Mouse (Mus musculus): ENCODE data around the gene Gcg.

Gene Gcg

DNA sequence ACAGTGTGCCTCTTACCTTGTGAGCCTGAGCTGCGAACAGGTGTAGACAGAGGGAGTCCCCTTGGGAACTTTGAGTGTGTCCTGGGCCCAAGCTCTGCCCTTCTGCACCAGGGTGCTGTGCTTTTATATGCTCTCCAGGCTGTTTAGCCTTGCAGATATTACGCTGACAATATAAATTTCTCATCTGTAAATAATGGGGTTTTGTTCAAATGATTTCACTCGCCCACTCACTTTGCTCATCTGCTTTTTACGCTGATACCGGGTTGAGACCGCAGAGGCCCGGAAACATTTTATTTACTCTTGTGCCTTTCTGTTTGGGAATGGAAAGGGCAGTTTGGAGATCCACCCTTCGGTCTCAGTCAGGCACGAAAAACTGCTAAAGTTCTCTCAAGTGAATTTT lies at the start of gene Gcg:
Gene Gcg, minus strand, starts transcription at position 101 of the 400 bp plus-strand sequence.
- no peak for DNase-seq (ENCODE audit: low spot score in 2 of 2)

GRCm38 (mm10) chr2:62531065-62531464 lies 47.6 kb upstream of the Gcg start:
- no peak for DNase-seq (ENCODE audit: low spot score in 2 of 2)

DNA sequence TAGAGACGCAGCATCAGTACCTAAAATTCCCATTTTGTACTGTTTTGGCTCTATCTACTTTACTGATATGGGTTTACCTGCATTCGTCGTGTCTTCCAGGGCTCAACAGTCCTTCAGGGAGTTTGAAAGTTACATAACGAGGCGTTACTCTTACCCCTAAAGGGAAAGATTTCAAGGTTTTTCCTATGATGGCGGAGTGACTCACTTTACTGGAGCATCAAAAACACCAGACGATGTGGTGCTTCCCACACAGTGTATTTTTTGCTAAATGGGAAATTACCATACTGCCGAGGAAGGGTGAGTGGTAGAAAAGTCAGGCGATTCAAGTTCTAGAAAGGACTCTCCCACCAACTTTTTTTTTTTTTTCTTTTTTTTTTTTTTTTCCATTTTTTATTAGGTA lies 42.9 kb upstream of the Gcg start:
- DNase-seq (ENCODE audit: low spot score in 2 of 2): no peak

DNA sequence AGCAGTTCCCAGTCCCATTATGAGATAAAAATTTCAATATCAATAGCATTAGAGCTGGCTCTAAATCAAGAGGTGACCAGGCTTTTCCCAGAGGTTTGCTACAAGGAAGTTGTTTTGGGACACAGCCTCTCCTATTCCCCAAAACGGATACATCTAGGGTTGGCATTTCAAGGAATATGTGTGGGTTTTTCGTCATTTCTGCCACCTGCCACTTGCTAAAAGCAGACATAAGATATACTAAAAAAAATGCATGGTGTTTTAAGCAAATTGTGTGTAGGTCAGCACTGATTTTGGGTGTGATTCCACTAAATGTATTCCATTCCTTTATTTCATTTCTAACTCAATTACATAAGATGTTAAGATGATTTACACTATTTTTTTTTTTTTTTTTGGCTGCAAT lies 34.3 kb upstream of the Gcg start:
- no peak for DNase-seq (ENCODE audit: low spot score in 2 of 2)

DNA sequence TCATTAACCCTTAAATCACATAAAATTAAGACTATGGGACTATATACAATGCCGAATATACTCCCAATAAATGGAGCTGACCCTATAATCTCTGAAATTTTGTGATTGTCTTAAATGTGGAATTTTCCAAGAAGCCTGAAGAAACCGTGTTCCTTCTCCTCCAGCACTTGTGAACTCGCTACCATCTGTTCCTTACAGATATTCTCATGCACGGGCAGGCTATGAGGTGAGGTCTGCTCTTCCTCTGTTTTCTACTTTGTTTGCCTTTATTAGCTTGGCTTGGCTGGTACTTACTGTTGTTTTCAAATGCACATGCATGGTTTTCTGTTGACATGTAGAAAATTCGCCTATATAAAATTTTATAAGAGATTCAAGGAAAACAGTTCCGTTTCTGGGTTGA lies 31.0 kb upstream of the Gcg start:
- no peak for DNase-seq (ENCODE audit: low spot score in 2 of 2)

DNA sequence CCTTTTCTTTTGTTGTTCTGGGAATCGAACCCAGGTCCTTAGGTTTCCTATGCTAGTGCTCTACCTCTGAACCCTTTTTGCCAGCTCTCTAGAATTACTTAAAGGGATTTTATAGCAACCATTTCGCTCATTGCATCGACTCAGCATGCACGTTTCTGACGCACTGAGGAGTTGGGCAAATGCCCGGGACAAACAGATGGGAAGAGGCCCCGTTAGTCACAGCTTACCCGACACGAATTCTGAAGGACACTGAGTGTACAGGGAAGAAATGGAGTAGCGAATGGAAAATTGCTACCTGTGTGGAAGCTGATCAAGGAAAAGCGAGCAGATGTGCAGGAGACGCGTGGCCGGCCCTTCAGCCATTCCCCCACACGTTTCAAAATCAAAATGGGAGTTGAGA lies 30.0 kb upstream of the Gcg start:
- DNase-seq (ENCODE audit: low spot score in 2 of 2): no peak

DNA sequence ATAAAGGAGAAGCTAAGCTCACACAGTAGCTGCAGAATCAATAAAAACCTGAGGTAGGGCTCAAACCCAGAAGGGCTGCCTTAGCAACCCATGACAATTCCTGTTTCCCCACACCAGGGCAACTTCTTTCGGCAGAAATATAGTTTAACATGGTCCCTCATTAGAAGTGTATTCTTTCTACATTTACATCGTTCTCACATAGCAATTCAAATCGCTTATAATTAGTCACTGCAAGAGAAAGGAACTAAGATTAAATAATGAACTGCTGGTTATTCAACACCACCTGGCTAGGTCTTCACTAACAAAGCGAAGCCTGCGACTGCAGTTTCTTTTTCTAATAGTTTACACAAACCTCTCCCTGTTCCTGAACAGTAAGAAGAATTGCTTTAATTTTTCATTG lies 23.7 kb upstream of the Gcg start:
- DNase-seq (ENCODE audit: low spot score in 2 of 2): no peak

DNA sequence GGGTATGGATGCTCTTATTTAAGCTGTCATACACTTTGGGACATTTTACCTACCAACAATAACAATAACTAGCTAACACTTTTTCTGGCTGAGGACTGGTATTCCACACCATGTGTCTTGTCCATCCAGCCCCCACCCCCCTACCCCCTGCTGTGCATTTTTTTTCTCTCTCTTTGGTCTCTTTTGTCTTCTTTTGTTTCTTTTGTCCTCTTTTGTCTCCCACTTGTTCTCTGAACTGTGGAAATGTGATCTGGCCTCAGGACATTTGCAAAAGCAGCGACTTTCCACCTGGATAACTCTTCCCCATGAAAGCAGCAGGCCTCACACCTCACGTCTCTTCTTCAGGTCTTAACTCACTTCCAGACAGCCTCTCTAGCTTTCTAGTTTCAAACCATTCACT lies 23.0 kb upstream of the Gcg start:
- no peak for DNase-seq (ENCODE audit: low spot score in 2 of 2)

DNA sequence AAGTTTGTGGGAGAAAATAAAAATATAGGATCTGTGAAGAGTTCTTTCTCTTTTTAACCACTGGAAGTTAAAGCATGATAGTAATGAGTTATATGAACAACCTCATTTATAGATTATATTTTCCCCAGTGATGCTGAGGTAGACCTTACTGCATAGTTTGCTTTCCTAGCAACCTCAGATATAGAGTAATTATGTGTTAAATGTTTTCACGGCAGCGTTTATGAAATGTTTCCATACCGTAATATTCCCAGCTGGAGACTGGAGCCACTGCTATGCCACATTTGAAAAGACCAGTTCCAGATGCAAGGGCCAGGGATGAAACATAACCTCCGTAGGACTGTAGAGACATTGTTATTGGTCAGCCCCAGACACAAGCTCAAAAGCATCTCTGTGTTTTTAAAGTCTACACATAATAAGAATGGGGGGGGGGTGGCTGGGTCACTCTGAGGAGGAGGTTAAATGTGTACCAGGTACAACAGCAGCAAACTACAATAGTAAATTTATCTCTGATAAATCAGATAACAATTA lies 20.9 kb upstream of the Gcg start:
- DNase-seq (ENCODE audit: low spot score in 2 of 2): no peak

- no peak for DNase-seq (ENCODE audit: low spot score in 2 of 2)
Observed at GRCm38 (mm10) chr2:62503326-62503725, 19.9 kb upstream of the Gcg start.

- DNase-seq (ENCODE audit: low spot score in 2 of 2): no peak
Observed at GRCm38 (mm10) chr2:62502516-62502915, 19.1 kb upstream of the Gcg start.

DNA sequence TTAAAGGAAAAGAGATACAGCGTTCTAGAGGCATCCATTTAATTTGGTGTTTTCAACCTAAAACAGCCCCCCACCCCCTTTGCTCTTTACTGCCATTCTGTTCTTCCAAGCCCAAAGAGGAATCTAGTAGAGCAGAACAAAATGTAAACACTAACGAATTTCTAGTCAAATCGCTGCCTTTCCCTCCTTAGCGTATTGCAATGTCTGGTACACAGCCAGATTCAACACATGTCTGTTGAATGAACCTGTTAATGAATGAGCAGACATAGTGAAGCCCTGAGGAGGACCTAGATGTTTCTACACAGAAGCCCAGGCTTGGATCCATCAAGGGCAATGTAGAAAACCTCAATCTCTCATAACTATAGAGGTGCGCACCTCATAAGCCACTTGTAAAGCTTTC lies 15.4 kb upstream of the Gcg start:
- DNase-seq (ENCODE audit: low spot score in 2 of 2): no peak

DNA sequence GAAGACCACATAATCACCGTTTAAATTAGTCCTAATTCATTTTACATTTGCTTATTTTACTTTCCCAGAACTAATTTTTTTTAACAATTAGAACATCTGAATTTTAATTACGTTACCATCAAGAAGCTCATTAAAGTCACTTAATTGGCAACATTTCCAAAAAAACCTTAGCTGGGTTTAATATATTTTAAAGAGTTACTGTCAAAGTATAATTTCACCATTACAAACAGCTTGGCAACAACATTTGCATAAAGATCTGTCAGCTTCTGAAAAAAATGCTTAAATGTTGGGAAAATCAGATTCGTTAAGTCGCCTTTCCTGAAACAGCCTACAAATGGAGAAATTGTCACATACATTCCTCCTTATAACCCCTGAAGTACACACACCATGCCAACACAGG lies 14.6 kb upstream of the Gcg start:
- no peak for DNase-seq (ENCODE audit: low spot score in 2 of 2)

GRCm38 (mm10) chr2:62497333-62498002 lies 14.0 kb upstream of the Gcg start:
- DNase-seq (ENCODE audit: low spot score in 2 of 2): no peak

- no peak for DNase-seq (ENCODE audit: low spot score in 2 of 2)
Observed at GRCm38 (mm10) chr2:62495407-62495806, 12.0 kb upstream of the Gcg start.

- DNase-seq (ENCODE audit: low spot score in 2 of 2): no peak
Observed at GRCm38 (mm10) chr2:62489832-62490231, 6.4 kb upstream of the Gcg start.

- no peak for DNase-seq (ENCODE audit: low spot score in 2 of 2)
Observed at GRCm38 (mm10) chr2:62484906-62485305, 1.5 kb upstream of the Gcg start.

DNA sequence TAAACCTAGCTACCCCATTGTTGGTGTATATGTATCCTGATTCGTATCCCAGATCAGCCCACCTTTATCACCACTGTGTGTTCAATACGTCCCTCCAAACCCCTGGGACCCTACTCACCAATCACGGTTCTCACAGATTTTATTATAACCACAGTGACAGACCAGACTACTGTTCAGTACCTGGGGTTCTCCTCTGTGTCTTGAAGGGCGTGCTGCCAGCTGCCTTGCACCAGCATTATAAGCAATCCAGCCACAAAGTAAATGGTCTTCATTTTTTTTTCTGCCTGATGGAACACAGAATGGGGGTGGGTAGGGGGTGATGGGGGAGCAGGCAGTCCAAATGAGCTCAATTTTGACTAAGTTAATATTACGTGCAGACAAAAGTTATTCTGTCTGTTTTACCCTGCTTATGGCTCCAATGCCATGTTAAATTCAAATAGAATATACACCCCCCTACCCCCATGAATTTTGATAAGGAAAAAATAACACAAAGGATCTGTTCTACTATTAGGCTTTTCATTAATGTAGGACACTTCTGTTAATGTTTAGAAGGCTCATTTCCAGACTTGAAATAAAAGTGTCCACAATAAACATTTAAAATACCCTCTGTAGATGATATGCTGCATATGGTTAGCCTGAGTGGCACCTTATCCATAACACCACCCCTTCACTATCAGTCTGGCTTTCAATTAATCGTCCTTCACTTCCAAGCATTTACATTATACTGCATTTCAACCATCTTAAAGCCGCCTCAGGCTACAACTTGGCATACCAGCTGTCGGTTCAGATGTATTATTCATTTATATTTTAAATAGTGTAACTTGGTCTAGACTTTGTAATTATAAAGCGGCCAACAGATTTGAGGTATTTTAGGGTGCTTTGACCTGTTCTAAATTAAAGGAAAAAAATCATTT lies 2.9 kb downstream of the Gcg start:
- no peak for DNase-seq (ENCODE audit: low spot score in 2 of 2)

GRCm38 (mm10) chr2:62469551-62469950 lies 13.9 kb downstream of the Gcg start:
- DNase-seq (ENCODE audit: low spot score in 2 of 2): no peak

DNA sequence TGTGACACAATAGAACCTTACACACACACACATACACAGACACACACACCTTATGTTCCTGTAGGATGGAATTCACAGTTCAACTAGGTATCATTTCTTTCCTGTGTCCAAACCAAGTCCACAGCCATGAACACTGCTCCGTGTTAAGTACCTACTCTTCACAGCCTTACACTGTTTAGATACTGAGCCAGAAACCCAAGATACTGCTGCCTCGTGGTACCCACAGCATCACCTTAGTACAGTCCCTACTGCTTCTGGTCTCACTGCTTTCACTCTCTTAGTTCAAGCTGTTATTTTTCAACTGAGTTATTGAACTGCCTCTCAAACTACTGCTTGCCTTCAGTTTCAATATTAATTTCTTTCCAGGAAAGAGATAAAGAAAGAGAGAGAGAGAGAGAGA lies 20.2 kb downstream of the Gcg start:
- no peak for DNase-seq (ENCODE audit: low spot score in 2 of 2)

DNA sequence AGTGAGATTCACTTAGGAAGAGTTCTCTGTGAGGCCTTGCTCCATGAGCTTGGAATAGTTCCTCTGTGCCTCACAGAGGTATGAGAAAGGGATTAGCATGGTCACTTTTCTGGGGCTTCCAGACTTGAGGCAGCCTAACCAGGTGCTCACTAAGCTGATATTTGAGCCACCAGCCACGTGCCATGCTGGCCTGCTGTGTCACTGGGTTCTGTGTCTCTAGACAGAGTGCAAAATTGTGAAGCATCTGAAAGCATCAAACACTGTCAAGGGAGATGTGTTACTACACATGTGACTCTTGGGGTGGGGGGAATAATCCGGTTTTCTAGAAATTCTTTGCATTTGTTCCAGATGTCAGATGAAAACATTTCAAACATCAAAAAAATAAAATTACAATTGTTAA lies 21.3 kb downstream of the Gcg start:
- DNase-seq (ENCODE audit: low spot score in 2 of 2): no peak

GRCm38 (mm10) chr2:62460815-62461450 lies 22.5 kb downstream of the Gcg start:
- DNase-seq (ENCODE audit: low spot score in 2 of 2): no peak
